Mouse (Mus musculus) large intestine, adult 2 months (tissue): ENCODE measurements around the gene Itpripl2. TPM values are rescaled to one million over a fixed set of nuclear protein-coding genes. Genes with fewer than 3 reads are reported as not detected.

Source experiments
- DNase-seq: peaks from one replicate; pipeline ENCODE4 v3.0.0-alpha.2; 2012; ENCODE audit warnings: low read depth, low spot score
- WGBS: fragments of 180-500 bp; shearing (Covaris S2); methylation state at CpG from one replicate; pipeline ENCODE4 v1.1.7; 2018; 5-methylcytosine and 5-hydroxymethylcytosine counted together
- polyA plus RNA-seq: library from polyadenylated mRNA; depleted of rRNA; stranded (reverse); fragments of >200 nt; gene quantifications from 2 replicates; pipeline ENCODE4 v1.2.3, GENCODE M21; 2012

Itpripl2 gene
- polyA plus RNA-seq, 1 experiment: 7.0 TPM

- DNase-seq: no peak
- 71% methylated on average over 57 of the region's 57 CpGs for WGBS
Measured at GRCm38 (mm10) chr7:118489706-118490665, 1.8 kb downstream of the Itpripl2 start.

- no peak for DNase-seq
- WGBS: 19% methylated on average over 8 of the region's 8 CpGs
Measured at GRCm38 (mm10) chr7:118488060-118488664, 3.6 kb downstream of the Itpripl2 start.

GRCm38 (mm10) chr7:118486917-118487316, 4.9 kb downstream of the Itpripl2 start:
- DNase-seq: no peak
- WGBS: 53% methylated on average over 5 of the region's 5 CpGs

- WGBS: 69% methylated on average over 1 of the region's 1 CpGs
- no peak for DNase-seq
Measured at GRCm38 (mm10) chr7:118483996-118484395, 7.8 kb downstream of the Itpripl2 start.

GRCm38 (mm10) chr7:118482001-118482400, 9.8 kb downstream of the Itpripl2 start:
- no peak for DNase-seq
- WGBS: 91% methylated on average over 2 of the region's 2 CpGs

- DNase-seq: no peak
Measured at GRCm38 (mm10) chr7:118481047-118481810, 10.5 kb downstream of the Itpripl2 start.

GRCm38 (mm10) chr7:118480160-118480709, 11.5 kb downstream of the Itpripl2 start:
- 75% methylated on average over 9 of the region's 9 CpGs for WGBS
- DNase-seq: no peak

More at GRCm38 (mm10) chr7:118481047-118481810, 10.5 kb downstream of the Itpripl2 start:
- WGBS: 66% methylated on average over 10 of the region's 10 CpGs

- DNase-seq: no peak
- 44% methylated on average over 3 of the region's 3 CpGs for WGBS
Measured at GRCm38 (mm10) chr7:118478835-118479312, 12.9 kb downstream of the Itpripl2 start.

- DNase-seq: no peak
- WGBS: 68% methylated on average over 5 of the region's 5 CpGs
Measured at GRCm38 (mm10) chr7:118476428-118476827, 15.3 kb downstream of the Itpripl2 start.

- DNase-seq: no peak
- 92% methylated on average over 7 of the region's 7 CpGs for WGBS
Measured at GRCm38 (mm10) chr7:118475008-118475705, 16.6 kb downstream of the Itpripl2 start.

GRCm38 (mm10) chr7:118472886-118473285, 18.9 kb downstream of the Itpripl2 start:
- 58% methylated on average over 1 of the region's 1 CpGs for WGBS
- DNase-seq: no peak

- WGBS: 86% methylated on average over 3 of the region's 3 CpGs
Measured at GRCm38 (mm10) chr7:118468060-118468459, 23.7 kb downstream of the Itpripl2 start.

GRCm38 (mm10) chr7:118464432-118464831, 27.3 kb downstream of the Itpripl2 start:
- WGBS: 15% methylated on average over 4 of the region's 4 CpGs
- DNase-seq: peak; percentile 35

More at GRCm38 (mm10) chr7:118468060-118468459, 23.7 kb downstream of the Itpripl2 start:
- DNase-seq: no peak

- 25% methylated on average over 11 of the region's 11 CpGs for WGBS
- no peak for DNase-seq
Measured at GRCm38 (mm10) chr7:118462818-118463762, 28.7 kb downstream of the Itpripl2 start.

- WGBS: 33% methylated on average over 16 of the region's 16 CpGs
- DNase-seq: no peak
Measured at GRCm38 (mm10) chr7:118461400-118462136, 30.2 kb downstream of the Itpripl2 start.

GRCm38 (mm10) chr7:118453722-118454121, 38.1 kb downstream of the Itpripl2 start:
- 45% methylated on average over 4 of the region's 4 CpGs for WGBS
- DNase-seq: no peak

- WGBS: 25% methylated on average over 2 of the region's 2 CpGs
- DNase-seq: no peak
Measured at GRCm38 (mm10) chr7:118452940-118453339, 38.8 kb downstream of the Itpripl2 start.
